Mouse (Mus musculus) forebrain, embryonic 10.5 days (tissue): ENCODE results near the gene Apom. TPM values are rescaled to one million over a fixed set of nuclear protein-coding genes. Genes with fewer than 3 reads are reported as not detected.

Experiments
- DNase-seq: peaks from one replicate; pipeline ENCODE4 v3.0.0-alpha.2; 2017; ENCODE audit warnings: low spot score; ENCODE audit errors: extremely low spot score
- H3K27ac ChIP-seq: fragments of 300-500 bp; sonication (generic); 2 replicates; pipeline ENCODE4 v1.5.1; 2016; ENCODE audit warnings: mild to moderate bottlenecking
- H3K27me3 ChIP-seq: fragments of 300-500 bp; sonication (generic); 2 replicates; pipeline ENCODE4 v1.6.1; 2016; ENCODE audit warnings: mild to moderate bottlenecking; ENCODE audit not compliant: poor library complexity, severe bottlenecking
- H3K36me3 ChIP-seq: fragments of 300-500 bp; sonication (generic); replicated peaks from 2 replicates; pipeline ENCODE4 v1.6.1; 2016; ENCODE audit warnings: mild to moderate bottlenecking, moderate library complexity
- H3K4me1 ChIP-seq: fragments of 300-500 bp; sonication (generic); 2 replicates; pipeline ENCODE4 v1.6.1; 2016
- H3K4me3 ChIP-seq: fragments of 300-500 bp; sonication (generic); 2 replicates; pipeline ENCODE4 v1.5.1; 2016; ENCODE audit warnings: mild to moderate bottlenecking, moderate library complexity
- H3K9me3 ChIP-seq: fragments of 300-500 bp; sonication (generic); 2 replicates; pipeline ENCODE4 v1.6.1; 2016; ENCODE audit warnings: mild to moderate bottlenecking, moderate library complexity
- WGBS: fragments of 180-500 bp; shearing (Covaris S2); methylation state at CpG from one replicate; pipeline ENCODE4 v1.1.7; 2016; 5-methylcytosine and 5-hydroxymethylcytosine counted together
- polyA plus RNA-seq: library from polyadenylated mRNA; unstranded; fragments of >200 nt; fragmentation: Nextera tagmentation; extraction: Ambion mirVana; gene quantifications from 2 replicates; pipeline ENCODE4 v1.2.1, GENCODE M21; 2016

Gene Apom
- polyA plus RNA-seq, 1 experiment from 2014 or later = 0.74 TPM

- H3K27ac ChIP-seq = no peak overlapping the region
- DNase-seq = no peak
- no peak overlapping the region for H3K4me3 ChIP-seq
- no peaks in the 10 kb centered on the region for H3K9me3 ChIP-seq
- H3K36me3 ChIP-seq = no peaks in the 10 kb centered on the region
- peaks cover 8% of the 10 kb centered on the region for H3K4me1 ChIP-seq
- peaks cover 25% of the 10 kb centered on the region for H3K27me3 ChIP-seq
- 86% methylated on average over 16 of the region's 16 CpGs for WGBS
Measured at GRCm38 (mm10) chr17:35082841-35083576, 48.8 kb downstream of the Apom start.

GRCm38 (mm10) chr17:35080710-35081109 lies 51.1 kb downstream of the Apom start:
- no peak for DNase-seq
- WGBS = 85% methylated on average over 4 of the region's 4 CpGs
- Histone ChIP-seq H3K36me3 (no peaks in the 10 kb centered on the region), H3K4me1 (peaks cover 30% of the 10 kb centered on the region), H3K4me3 (no peak overlapping the region; the same call in 1 of the 2 replicates), H3K9me3 (no peaks in the 10 kb centered on the region), H3K27me3 (peaks cover 37% of the 10 kb centered on the region), H3K27ac (no peak overlapping the region)

GRCm38 (mm10) chr17:35080248-35080647 lies 51.6 kb downstream of the Apom start:
- H3K4me3 ChIP-seq = no peak overlapping the region
- H3K4me1 ChIP-seq = peaks cover 30% of the 10 kb centered on the region
- no peak overlapping the region for H3K27ac ChIP-seq
- no peak for DNase-seq
- WGBS = 68% methylated on average over 6 of the region's 6 CpGs
- H3K27me3 ChIP-seq = peaks cover 37% of the 10 kb centered on the region
- no peaks in the 10 kb centered on the region for H3K9me3 ChIP-seq
- H3K36me3 ChIP-seq = no peaks in the 10 kb centered on the region

GRCm38 (mm10) chr17:35079778-35080177 lies 52.1 kb downstream of the Apom start:
- Histone ChIP-seq H3K4me1 (peaks cover 30% of the 10 kb centered on the region), H3K27me3 (peaks cover 37% of the 10 kb centered on the region), H3K27ac (no peak overlapping the region), H3K36me3 (no peaks in the 10 kb centered on the region), H3K4me3 (no peak overlapping the region), H3K9me3 (no peaks in the 10 kb centered on the region)
- DNase-seq = no peak
- 80% methylated on average over 9 of the region's 9 CpGs for WGBS

Other genes starting within 250 kb of the Apom start
- 0.83 and 1.7 TPM in 2 replicates for gene C2, start 233.8 kb downstream of the Apom start, polyA plus RNA-seq
- 93.3 and 98.8 TPM in 2 replicates for gene Ehmt2, start 233.6 kb downstream of the Apom start, polyA plus RNA-seq
- 0.06 and 0.11 TPM in 2 replicates for gene Slc44a4, start 217.6 kb downstream of the Apom start, polyA plus RNA-seq
- 18.2 and 18.8 TPM in 2 replicates for gene Neu1, start 200.8 kb downstream of the Apom start, polyA plus RNA-seq
- gene Hspa1b, start 172.8 kb downstream of the Apom start, polyA plus RNA-seq = 0.07 TPM in 1 of 2 replicates, not detected in the other
- not detected in 2 replicates for gene Gm20481, start 162.1 kb downstream of the Apom start, polyA plus RNA-seq
- gene Hspa1a, start 159.9 kb downstream of the Apom start, polyA plus RNA-seq = 0.94 and 2.1 TPM in 2 replicates
- gene Hspa1l, start 159.3 kb downstream of the Apom start, polyA plus RNA-seq = 1.1 TPM in 2 replicates
- gene Lsm2, start 150.2 kb downstream of the Apom start, polyA plus RNA-seq = 363 and 375 TPM in 2 replicates
- gene Vars, start 131.1 kb downstream of the Apom start, polyA plus RNA-seq = 229 and 234 TPM in 2 replicates
- gene Vwa7, start 115.5 kb downstream of the Apom start, polyA plus RNA-seq = 0.19 and 0.22 TPM in 2 replicates
- gene Sapcd1, start 104.0 kb downstream of the Apom start, polyA plus RNA-seq = 3.0 and 4.1 TPM in 2 replicates
- gene Msh5, start 85.3 kb downstream of the Apom start, polyA plus RNA-seq = 4.3 and 5.1 TPM in 2 replicates
- gene Clic1, start 82.1 kb downstream of the Apom start, polyA plus RNA-seq = 174 and 179 TPM in 2 replicates
- 414 and 441 TPM in 2 replicates for gene Ddah2, start 73.0 kb downstream of the Apom start, polyA plus RNA-seq
- gene Ly6g6c, start 66.7 kb downstream of the Apom start, polyA plus RNA-seq = 0.25 TPM in 1 of 2 replicates, not detected in the other
- gene Mpig6b, start 65.9 kb downstream of the Apom start, polyA plus RNA-seq = 0.59 and 0.72 TPM in 2 replicates
- 1.00 TPM in 1 of 2 replicates, not detected in the other for gene Ly6g6e, start 55.1 kb downstream of the Apom start, polyA plus RNA-seq
- gene Ly6g6d, start 54.0 kb downstream of the Apom start, polyA plus RNA-seq = 1.8 and 2.0 TPM in 2 replicates
- gene Ly6g6f, start 46.4 kb downstream of the Apom start, polyA plus RNA-seq = 0.46 and 0.69 TPM in 2 replicates
- gene Abhd16a, start 42.8 kb downstream of the Apom start, polyA plus RNA-seq = 51.8 and 52.7 TPM in 2 replicates
- gene Ly6g5c, start 23.8 kb downstream of the Apom start, polyA plus RNA-seq = not detected in 2 replicates
- 1.2 and 1.4 TPM in 2 replicates for gene Ly6g5b, start 16.6 kb downstream of the Apom start, polyA plus RNA-seq
- gene Gpank1, start 10.6 kb downstream of the Apom start, polyA plus RNA-seq = 33.9 and 42.2 TPM in 2 replicates
- 290 and 303 TPM in 2 replicates for gene Csnk2b, start 10.0 kb downstream of the Apom start, polyA plus RNA-seq
- 7.8 and 10.6 TPM in 2 replicates for gene D17H6S53E, start 5.7 kb downstream of the Apom start, polyA plus RNA-seq
- gene Bag6, start 3.1 kb upstream of the Apom start, polyA plus RNA-seq = 65.9 and 69.0 TPM in 2 replicates
- 195 and 200 TPM in 2 replicates for gene Prrc2a, start 32.8 kb upstream of the Apom start, polyA plus RNA-seq
- 3.3 and 3.9 TPM in 2 replicates for gene Aif1, start 44.0 kb upstream of the Apom start, polyA plus RNA-seq
- 3.3 and 4.7 TPM in 2 replicates for gene Lst1, start 56.4 kb upstream of the Apom start, polyA plus RNA-seq
- 0.16 and 0.32 TPM in 2 replicates for gene Ltb, start 62.4 kb upstream of the Apom start, polyA plus RNA-seq
- 0.10 TPM in 1 of 2 replicates, not detected in the other for gene Tnf, start 70.0 kb upstream of the Apom start, polyA plus RNA-seq
- gene Lta, start 73.3 kb upstream of the Apom start, polyA plus RNA-seq = not detected in 2 replicates
- 0.53 TPM in 1 of 2 replicates, not detected in the other for gene Gm16181, start 88.8 kb upstream of the Apom start, polyA plus RNA-seq
- 7.0 and 7.7 TPM in 2 replicates for gene Atp6v1g2, start 101.6 kb upstream of the Apom start, polyA plus RNA-seq
- gene Nfkbil1, start 103.7 kb upstream of the Apom start, polyA plus RNA-seq = 10.0 and 11.5 TPM in 2 replicates
- 757 and 759 TPM in 2 replicates for gene Ddx39b, start 109.7 kb upstream of the Apom start, polyA plus RNA-seq
- gene H2-D1, start 130.7 kb upstream of the Apom start, polyA plus RNA-seq = 57.8 and 58.6 TPM in 2 replicates
- gene H2-Q1, start 188.4 kb upstream of the Apom start, polyA plus RNA-seq = not detected in 2 replicates
- 0.26 and 0.35 TPM in 2 replicates for gene H2-Q2, start 210.2 kb upstream of the Apom start, polyA plus RNA-seq
- 3.0 and 3.1 TPM in 2 replicates for gene H2-Q4, start 247.6 kb upstream of the Apom start, polyA plus RNA-seq